Mouse (Mus musculus): ENCODE data around the gene Rcor1. TPM values are rescaled to one million over a fixed set of nuclear protein-coding genes. Genes with fewer than 3 reads are reported as not detected.

Rcor1 gene
- polyA plus RNA-seq, 1 experiment = 14.4 TPM

- H3K4me3 ChIP-seq (ENCODE audit: control insufficient read depth, low read depth, low read length) = no peak overlapping the region
- H3K36me3 ChIP-seq (ENCODE audit: control insufficient read depth, insufficient read depth, low read length) = no peaks in the 10 kb centered on the region
- TF ChIP-seq POLR2A (IDR thresholded peaks at IDR 0.05; ENCODE audit: control insufficient read depth, low read depth, low read length) (no peak), CTCF (IDR thresholded peaks at IDR 0.05; ENCODE audit: control insufficient read depth, insufficient read depth, insufficient replicate concordance, low read depth, low read length) (no peak)
- H3K27me3 ChIP-seq (ENCODE audit: control insufficient read depth, insufficient read depth, low read length) = no peaks in the 10 kb centered on the region
- H3K27ac ChIP-seq (ENCODE audit: control insufficient read depth, insufficient read depth, low read depth, low read length) = no peak overlapping the region
- H3K4me1 ChIP-seq (ENCODE audit: control insufficient read depth, insufficient read depth, low read length) = no peaks in the 10 kb centered on the region
Measured at GRCm38 (mm10) chr12:111124601-111125260, 85.6 kb downstream of the Rcor1 start.

- TF ChIP-seq CTCF (IDR thresholded peaks at IDR 0.05; ENCODE audit: control insufficient read depth, insufficient read depth, insufficient replicate concordance, low read depth, low read length) = no peak
- no peak for TF ChIP-seq POLR2A (IDR thresholded peaks at IDR 0.05; ENCODE audit: control insufficient read depth, low read depth, low read length)
Measured at GRCm38 (mm10) chr12:111125666-111126065, 86.5 kb downstream of the Rcor1 start.

GRCm38 (mm10) chr12:111134169-111134568 is 95.0 kb downstream of the Rcor1 start:
- H3K4me3 ChIP-seq (ENCODE audit: control insufficient read depth, low read depth, low read length) = no peak overlapping the region
- no peak overlapping the region for H3K27ac ChIP-seq (ENCODE audit: control insufficient read depth, insufficient read depth, low read depth, low read length)
- peaks cover 3% of the 10 kb centered on the region for H3K4me1 ChIP-seq (ENCODE audit: control insufficient read depth, insufficient read depth, low read length)
- H3K27me3 ChIP-seq (ENCODE audit: control insufficient read depth, insufficient read depth, low read length) = no peaks in the 10 kb centered on the region
- no peaks in the 10 kb centered on the region for H3K36me3 ChIP-seq (ENCODE audit: control insufficient read depth, insufficient read depth, low read length)
- no peak for TF ChIP-seq CTCF (IDR thresholded peaks at IDR 0.05; ENCODE audit: control insufficient read depth, insufficient read depth, insufficient replicate concordance, low read depth, low read length)
- no peak for TF ChIP-seq POLR2A (IDR thresholded peaks at IDR 0.05; ENCODE audit: control insufficient read depth, low read depth, low read length)

More at GRCm38 (mm10) chr12:111125666-111126065, 86.5 kb downstream of the Rcor1 start:
- Histone ChIP-seq H3K27ac (ENCODE audit: control insufficient read depth, insufficient read depth, low read depth, low read length) (no peak overlapping the region), H3K36me3 (ENCODE audit: control insufficient read depth, insufficient read depth, low read length) (no peaks in the 10 kb centered on the region), H3K27me3 (ENCODE audit: control insufficient read depth, insufficient read depth, low read length) (no peaks in the 10 kb centered on the region), H3K4me3 (ENCODE audit: control insufficient read depth, low read depth, low read length) (no peak overlapping the region), H3K4me1 (ENCODE audit: control insufficient read depth, insufficient read depth, low read length) (no peaks in the 10 kb centered on the region)

GRCm38 (mm10) chr12:111134791-111135733 is 95.9 kb downstream of the Rcor1 start:
- Histone ChIP-seq H3K36me3 (ENCODE audit: control insufficient read depth, insufficient read depth, low read length) (no peaks in the 10 kb centered on the region), H3K4me1 (ENCODE audit: control insufficient read depth, insufficient read depth, low read length) (peaks cover 3% of the 10 kb centered on the region), H3K27ac (ENCODE audit: control insufficient read depth, insufficient read depth, low read depth, low read length) (no peak overlapping the region), H3K27me3 (ENCODE audit: control insufficient read depth, insufficient read depth, low read length) (no peaks in the 10 kb centered on the region), H3K4me3 (ENCODE audit: control insufficient read depth, low read depth, low read length) (peak overlapping the region; percentile 12)
- TF ChIP-seq POLR2A (IDR thresholded peaks at IDR 0.05; ENCODE audit: control insufficient read depth, low read depth, low read length) (no peak), CTCF (IDR thresholded peaks at IDR 0.05; ENCODE audit: control insufficient read depth, insufficient read depth, insufficient replicate concordance, low read depth, low read length) (no peak)

- peaks cover 3% of the 10 kb centered on the region for H3K4me1 ChIP-seq (ENCODE audit: control insufficient read depth, insufficient read depth, low read length)
- no peak overlapping the region for H3K27ac ChIP-seq (ENCODE audit: control insufficient read depth, insufficient read depth, low read depth, low read length)
- H3K36me3 ChIP-seq (ENCODE audit: control insufficient read depth, insufficient read depth, low read length) = no peaks in the 10 kb centered on the region
- no peak for TF ChIP-seq POLR2A (IDR thresholded peaks at IDR 0.05; ENCODE audit: control insufficient read depth, low read depth, low read length)
- no peak for TF ChIP-seq CTCF (IDR thresholded peaks at IDR 0.05; ENCODE audit: control insufficient read depth, insufficient read depth, insufficient replicate concordance, low read depth, low read length)
- H3K27me3 ChIP-seq (ENCODE audit: control insufficient read depth, insufficient read depth, low read length) = no peaks in the 10 kb centered on the region
- H3K4me3 ChIP-seq (ENCODE audit: control insufficient read depth, low read depth, low read length) = no peak overlapping the region
Measured at GRCm38 (mm10) chr12:111135953-111136352, 96.8 kb downstream of the Rcor1 start.

GRCm38 (mm10) chr12:111137079-111137478 is 97.9 kb downstream of the Rcor1 start:
- no peak overlapping the region for H3K4me3 ChIP-seq (ENCODE audit: control insufficient read depth, low read depth, low read length)
- H3K27me3 ChIP-seq (ENCODE audit: control insufficient read depth, insufficient read depth, low read length) = no peaks in the 10 kb centered on the region
- TF ChIP-seq CTCF (IDR thresholded peaks at IDR 0.05; ENCODE audit: control insufficient read depth, insufficient read depth, insufficient replicate concordance, low read depth, low read length) (no peak), POLR2A (IDR thresholded peaks at IDR 0.05; ENCODE audit: control insufficient read depth, low read depth, low read length) (no peak)
- H3K27ac ChIP-seq (ENCODE audit: control insufficient read depth, insufficient read depth, low read depth, low read length) = no peak overlapping the region
- H3K4me1 ChIP-seq (ENCODE audit: control insufficient read depth, insufficient read depth, low read length) = peaks cover 3% of the 10 kb centered on the region
- no peaks in the 10 kb centered on the region for H3K36me3 ChIP-seq (ENCODE audit: control insufficient read depth, insufficient read depth, low read length)

- Histone ChIP-seq H3K36me3 (ENCODE audit: control insufficient read depth, insufficient read depth, low read length) (no peaks in the 10 kb centered on the region), H3K27me3 (ENCODE audit: control insufficient read depth, insufficient read depth, low read length) (no peaks in the 10 kb centered on the region), H3K27ac (ENCODE audit: control insufficient read depth, insufficient read depth, low read depth, low read length) (no peak overlapping the region), H3K4me3 (ENCODE audit: control insufficient read depth, low read depth, low read length) (no peak overlapping the region), H3K4me1 (ENCODE audit: control insufficient read depth, insufficient read depth, low read length) (peaks cover 6% of the 10 kb centered on the region)
- TF ChIP-seq CTCF (IDR thresholded peaks at IDR 0.05; ENCODE audit: control insufficient read depth, insufficient read depth, insufficient replicate concordance, low read depth, low read length) (peak; percentile 47; the same call in 1 of the 2 replicates), POLR2A (IDR thresholded peaks at IDR 0.05; ENCODE audit: control insufficient read depth, low read depth, low read length) (no peak)
Measured at GRCm38 (mm10) chr12:111143005-111143508, 103.9 kb downstream of the Rcor1 start.

Measured in testis, adult 2 months (tissue).